8 mouse cellular contexts compared by ENCODE assay signal in the genomic region with DNA sequence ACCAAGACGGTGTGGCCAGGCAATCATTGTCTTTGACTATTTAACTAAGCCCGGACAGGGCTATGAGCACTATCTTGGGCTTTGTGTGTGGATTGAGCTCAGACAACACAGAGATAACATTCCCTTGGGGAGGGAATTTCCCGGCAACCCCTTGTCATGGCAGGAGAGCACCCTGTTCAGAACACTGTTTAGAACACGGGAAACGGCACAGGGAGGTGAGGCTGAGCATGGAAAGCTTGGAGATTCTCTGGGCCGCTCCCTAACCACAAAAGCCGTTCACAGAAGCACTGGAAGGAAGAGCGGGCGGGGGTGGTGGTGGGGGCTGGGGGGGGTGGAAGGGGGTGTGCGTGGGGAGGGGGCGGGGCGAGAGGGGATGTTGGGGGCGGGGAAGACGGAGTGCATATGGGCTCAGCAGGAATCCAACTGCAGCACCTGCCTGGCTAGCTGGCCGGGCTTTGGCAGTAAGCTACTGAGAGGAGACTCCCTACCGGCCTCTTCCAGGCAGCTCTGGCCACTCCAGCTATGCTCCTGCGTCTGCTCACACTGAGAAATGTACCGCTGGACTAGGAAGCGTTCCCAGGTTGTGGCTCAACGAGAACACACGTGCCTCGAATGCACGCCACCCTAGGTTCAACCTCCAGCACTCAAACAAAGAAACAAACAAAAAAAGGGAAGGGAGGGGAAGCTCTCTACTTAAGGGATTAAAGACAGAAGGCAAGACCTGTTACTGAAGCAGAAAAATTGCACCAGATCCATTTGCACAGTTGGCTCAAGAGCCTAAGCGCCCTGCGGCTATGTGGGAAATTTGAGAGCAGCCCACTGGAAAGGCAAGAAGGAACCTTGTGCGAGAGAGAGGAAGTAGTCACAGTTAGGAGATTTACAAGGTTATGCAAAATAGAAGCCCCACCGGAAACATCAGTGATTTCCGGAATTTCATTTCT. TPM values are rescaled to one million over a fixed set of nuclear protein-coding genes. Genes with fewer than 3 reads are reported as not detected.
DNase-seq lines count a peak whose midpoint lies in the region; ATAC-seq and TF ChIP-seq lines count a peak whose summit lies in the region.

No protein-coding gene starts in this region.

- no peaks in the 10 kb centered on the region for H3K36me3 ChIP-seq in erythroblast, embryonic 14.5 days (ENCODE audit: control insufficient read depth)
- H3K36me3 ChIP-seq in forebrain, postnatal 0 days (ENCODE audit: insufficient read depth): no peaks in the 10 kb centered on the region
- no peaks in the 10 kb centered on the region for H3K36me3 ChIP-seq in hindbrain, embryonic 16.5 days (ENCODE audit: control insufficient read depth, insufficient read depth, low read length)
- no peaks in the 10 kb centered on the region for H3K36me3 ChIP-seq in liver, embryonic 13.5 days
- H3K36me3 ChIP-seq in myocyte (ENCODE audit: control insufficient read depth, insufficient read depth): no peaks in the 10 kb centered on the region

- no peaks in the 10 kb centered on the region for H3K79me2 ChIP-seq in myocyte (ENCODE audit: control insufficient read depth, insufficient read depth)

- TF ChIP-seq POLR2A in myocyte (IDR thresholded peaks at IDR 0.05; ENCODE audit: insufficient read length, low read depth): no peak

- no peak for ATAC-seq in erythroblast, adult 5-6 weeks (replicated peaks; ENCODE audit: low FRiP score, poor library complexity, severe bottlenecking)
- ATAC-seq in cerebellum, adult (ENCODE audit: insufficient number of reproducible peaks, low FRiP score, low TSS enrichment): peak; percentile 88
- ATAC-seq in forebrain, postnatal 0 days: peak; percentile 25
- ATAC-seq in hindbrain, embryonic 16.5 days: peak; percentile 76
- peak; percentile 57 for ATAC-seq in liver, embryonic 13.5 days (ENCODE audit: low read depth)

- peak overlapping the region; percentile 46 for H3K4me2 ChIP-seq in forebrain, postnatal 0 days (ENCODE audit: low read depth)
- H3K4me2 ChIP-seq in hindbrain, embryonic 16.5 days (ENCODE audit: low read length): peak overlapping the region; percentile 57
- H3K4me2 ChIP-seq in liver, embryonic 13.5 days: peak overlapping the region; percentile 65
- peak overlapping the region; percentile 56 for H3K4me2 ChIP-seq in myocyte (ENCODE audit: low read depth)

- TF ChIP-seq CTCF in forebrain, postnatal 0 days (IDR thresholded peaks at IDR 0.05; ENCODE audit: low read depth): no peak

- peak overlapping the region; percentile 30 for H3K4me3 ChIP-seq in erythroblast, embryonic 14.5 days (replicated peaks)
- peak overlapping the region; percentile 21; the same call in 1 of the 2 replicates for H3K4me3 ChIP-seq in forebrain, postnatal 0 days (ENCODE audit: low read depth, low read length)
- peak overlapping the region; percentile 23 for H3K4me3 ChIP-seq in hindbrain, embryonic 16.5 days (ENCODE audit: low read length)
- H3K4me3 ChIP-seq in liver, embryonic 13.5 days (replicated peaks): peak overlapping the region; percentile 36
- no peak overlapping the region for H3K4me3 ChIP-seq in myocyte

- WGBS in forebrain, postnatal 0 days: 10% methylated on average over 24 of the region's 28 CpGs
- 12% methylated on average over 27 of the region's 28 CpGs for WGBS in hindbrain, embryonic 16.5 days
- 5% methylated on average over 25 of the region's 28 CpGs for WGBS in liver, embryonic 13.5 days (ENCODE audit: insufficient replicate concordance)

- H3K9me3 ChIP-seq in erythroblast, embryonic 14.5 days (ENCODE audit: control insufficient read depth, low read length): no peaks in the 10 kb centered on the region
- H3K9me3 ChIP-seq in forebrain, postnatal 0 days (ENCODE audit: low read length): no peaks in the 10 kb centered on the region
- H3K9me3 ChIP-seq in hindbrain, embryonic 16.5 days (ENCODE audit: control insufficient read depth, low read length): no peaks in the 10 kb centered on the region
- H3K9me3 ChIP-seq in liver, embryonic 13.5 days (replicated peaks): no peaks in the 10 kb centered on the region

- peaks cover 12% of the 10 kb centered on the region for H3K4me1 ChIP-seq in erythroblast, embryonic 14.5 days (ENCODE audit: control insufficient read depth)
- H3K4me1 ChIP-seq in forebrain, postnatal 0 days (ENCODE audit: insufficient read depth): peaks cover 11% of the 10 kb centered on the region; the same call in 1 of the 2 replicates
- H3K4me1 ChIP-seq in hindbrain, embryonic 16.5 days (ENCODE audit: control insufficient read depth, insufficient read depth, low read depth, low read length): peaks cover 8% of the 10 kb centered on the region
- peaks cover 14% of the 10 kb centered on the region for H3K4me1 ChIP-seq in liver, embryonic 13.5 days (replicated peaks)

- peak; percentile 57 for DNase-seq in forebrain, postnatal 0 days
- no peak for DNase-seq in liver, embryonic 13.5 days
- DNase-seq in layer of hippocampus, adult 8-10 months (ENCODE audit: low spot score in 2 of 2): no peak

- H3K27ac ChIP-seq in forebrain, postnatal 0 days (ENCODE audit: low read depth, low read length): peak overlapping the region; percentile 80
- peak overlapping the region; percentile 70 for H3K27ac ChIP-seq in hindbrain, embryonic 16.5 days (ENCODE audit: low read depth, low read length)
- no peak overlapping the region for H3K27ac ChIP-seq in liver, embryonic 13.5 days

- H3K9ac ChIP-seq in forebrain, postnatal 0 days: peak overlapping the region; percentile 39; the same call in 1 of the 2 replicates
- H3K9ac ChIP-seq in hindbrain, embryonic 16.5 days (ENCODE audit: low read depth, low read length): peak overlapping the region; percentile 61
- H3K9ac ChIP-seq in liver, embryonic 13.5 days: peak overlapping the region; percentile 1; the same call in 1 of the 2 replicates

- H3ac ChIP-seq in myocyte (ENCODE audit: control insufficient read depth, insufficient read length): no peak overlapping the region

- peaks cover 2% of the 10 kb centered on the region; the same call in 1 of the 2 replicates for H3K27me3 ChIP-seq in erythroblast, embryonic 14.5 days (ENCODE audit: control insufficient read depth)
- H3K27me3 ChIP-seq in forebrain, postnatal 0 days (ENCODE audit: insufficient read depth, low read length): no peaks in the 10 kb centered on the region
- H3K27me3 ChIP-seq in hindbrain, embryonic 16.5 days (replicated peaks; ENCODE audit: control insufficient read depth, insufficient read depth, low read length): no peaks in the 10 kb centered on the region
- H3K27me3 ChIP-seq in liver, embryonic 13.5 days: no peaks in the 10 kb centered on the region
- H3K27me3 ChIP-seq in myocyte (ENCODE audit: control insufficient read depth, insufficient read depth, insufficient read length): no peaks in the 10 kb centered on the region

TF ChIP-seq in myocyte, 11 proteins besides CTCF, POLR2A, EP300 and RAD21:
- TF ChIP-seq MYOD1 (IDR thresholded peaks at IDR 0.05; ENCODE audit: control insufficient read depth in 1 of 3, insufficient read length in 2 of 3, low read depth in 2 of 3) (no peak), TCF3 (IDR thresholded peaks at IDR 0.05; ENCODE audit: insufficient read length, low read depth) (no peak), E2F4 (IDR thresholded peaks at IDR 0.05; ENCODE audit: insufficient read depth) (no peak), REST (IDR thresholded peaks at IDR 0.05; ENCODE audit: insufficient read depth, insufficient read length) (no peak), MYOG (IDR thresholded peaks at IDR 0.05; ENCODE audit: control insufficient read depth in 1 of 3, insufficient read depth in 1 of 3, insufficient read length in 2 of 3, low read depth in 2 of 3) (no peak), CEBPB (IDR thresholded peaks at IDR 0.05; ENCODE audit: insufficient read depth, poor library complexity, severe bottlenecking) (no peak)
TF ChIP-seq in myocyte: peak in this region for 0.

RNA-seq across cellular contexts. Expression of gene Nrde2, which starts 8.7 kb away (rescaled TPM):
- 0.22 and 0.30 TPM in 2 replicates for polyA plus RNA-seq in erythroblast, embryonic 14.5 days (2012)
- 0.19 and 8.8 TPM in 2 replicates for total RNA-seq in erythroblast, adult 5-6 weeks (2015; ENCODE audit: low replicate concordance)
- total RNA-seq in erythroblast, adult 5-6 weeks (2017; ENCODE audit: low replicate concordance): 10.9 and 11.1 TPM in 2 replicates
- 24.3 and 25.1 TPM in 2 replicates for total RNA-seq in forebrain, postnatal 0 days (2014; rRNA removed)
- 13.1 and 13.3 TPM in 2 replicates for polyA plus RNA-seq in forebrain, postnatal 0 days (2015; fragmentation: Nextera tagmentation; extraction: Ambion mirVana)
- polyA plus RNA-seq in hindbrain, embryonic 16.5 days (2015; fragmentation: Nextera tagmentation; extraction: Ambion mirVana): 11.9 and 13.6 TPM in 2 replicates
- 6.4 and 8.0 TPM in 2 replicates for polyA plus RNA-seq in liver, embryonic 13.5 days (2015; fragmentation: Nextera tagmentation; extraction: Ambion mirVana)
- 9.3 TPM for polyA plus RNA-seq in myocyte (2012; fragmentation: generic; extraction: Trizol)
- 10 to 100 TPM; 16.5 to 21.9 (median 18.1) TPM for total RNA-seq in layer of hippocampus, adult 8-10 months (2022)

RNA-seq across cellular contexts. Expression of gene Calm1, which starts 31.0 kb away (rescaled TPM):
- polyA plus RNA-seq in erythroblast, embryonic 14.5 days (2012): 39.8 and 55.7 TPM in 2 replicates
- total RNA-seq in erythroblast, adult 5-6 weeks (2015; ENCODE audit: low replicate concordance): 71.5 and 86.7 TPM in 2 replicates
- 70.8 and 118 TPM in 2 replicates for total RNA-seq in erythroblast, adult 5-6 weeks (2017; ENCODE audit: low replicate concordance)
- 1,041 and 1,060 TPM in 2 replicates for total RNA-seq in forebrain, postnatal 0 days (2014; rRNA removed)
- 4,009 and 4,204 TPM in 2 replicates for polyA plus RNA-seq in forebrain, postnatal 0 days (2015; fragmentation: Nextera tagmentation; extraction: Ambion mirVana)
- polyA plus RNA-seq in hindbrain, embryonic 16.5 days (2015; fragmentation: Nextera tagmentation; extraction: Ambion mirVana): 2,854 and 3,176 TPM in 2 replicates
- 699 and 762 TPM in 2 replicates for polyA plus RNA-seq in liver, embryonic 13.5 days (2015; fragmentation: Nextera tagmentation; extraction: Ambion mirVana)
- 385 TPM for polyA plus RNA-seq in myocyte (2012; fragmentation: generic; extraction: Trizol)
- 1,000 to 10,000 TPM; 1,770 to 1,934 (median 1,827) TPM for total RNA-seq in layer of hippocampus, adult 8-10 months (2022)

RNA-seq across cellular contexts. Expression of gene Psmc1, which starts 58.2 kb away (rescaled TPM):
- 2.6 and 2.7 TPM in 2 replicates for polyA plus RNA-seq in erythroblast, embryonic 14.5 days (2012)
- total RNA-seq in erythroblast, adult 5-6 weeks (2015; ENCODE audit: low replicate concordance): 42.6 and 92.4 TPM in 2 replicates
- 63.4 and 63.7 TPM in 2 replicates for total RNA-seq in erythroblast, adult 5-6 weeks (2017; ENCODE audit: low replicate concordance)
- 152 and 176 TPM in 2 replicates for total RNA-seq in forebrain, postnatal 0 days (2014; rRNA removed)
- 281 and 298 TPM in 2 replicates for polyA plus RNA-seq in forebrain, postnatal 0 days (2015; fragmentation: Nextera tagmentation; extraction: Ambion mirVana)
- 276 and 284 TPM in 2 replicates for polyA plus RNA-seq in hindbrain, embryonic 16.5 days (2015; fragmentation: Nextera tagmentation; extraction: Ambion mirVana)
- polyA plus RNA-seq in liver, embryonic 13.5 days (2015; fragmentation: Nextera tagmentation; extraction: Ambion mirVana): 193 and 221 TPM in 2 replicates
- 201 TPM for polyA plus RNA-seq in myocyte (2012; fragmentation: generic; extraction: Trizol)
- total RNA-seq in layer of hippocampus, adult 8-10 months (2022): 100 to 1,000 TPM; 166 to 190 (median 181) TPM

Comparison
In these comparisons a context has a peak if more than half of its experiments do, and no peak if none do; other contexts are left out.
1. H3K9ac ChIP-seq: peak in every context shown above with its lines; median percentile 61 in hindbrain, embryonic 16.5 days; 39 in forebrain, postnatal 0 days; 1 in liver, embryonic 13.5 days.
2. RNA of gene Psmc1, which starts 58.2 kb away (polyA plus RNA-seq): 281 to 298 TPM in forebrain, postnatal 0 days, 276 to 284 TPM in hindbrain, embryonic 16.5 days, 201 TPM in myocyte (single experiment) and 193 to 221 TPM in liver, embryonic 13.5 days; 2.6 to 2.7 TPM in erythroblast, embryonic 14.5 days; every median in the first group is over 10 times any median in the second.
3. Peak in every context shown above with its lines, with median percentiles within 50 percentile points of each other: H3K4me2 ChIP-seq.